Mouse (Mus musculus): ENCODE data around the gene Srpr. TPM values are rescaled to one million over a fixed set of nuclear protein-coding genes. Genes with fewer than 3 reads are reported as not detected.

Gene Srpr
- polyA plus RNA-seq, 1 experiment from 2014 or later = 97.4 TPM

- no peak overlapping the region for H3K4me3 ChIP-seq
- H3K27ac ChIP-seq (ENCODE audit: poor library complexity, severe bottlenecking) = no peak overlapping the region
- H3K4me2 ChIP-seq = no peak overlapping the region
- 77% methylated on average over 11 of the region's 11 CpGs for WGBS
- peaks cover 29% of the 10 kb centered on the region for H3K36me3 ChIP-seq
- no peaks in the 10 kb centered on the region for H3K9me3 ChIP-seq (replicated peaks)
- H3K9ac ChIP-seq = no peak overlapping the region
- no peak for ATAC-seq (ENCODE audit: insufficient number of reproducible peaks, low FRiP score)
- H3K27me3 ChIP-seq (replicated peaks) = no peaks in the 10 kb centered on the region
- no peaks in the 10 kb centered on the region; the same call in 1 of the 2 replicates for H3K4me1 ChIP-seq (replicated peaks)
Measured at GRCm38 (mm10) chr9:35192983-35193542, 6.9 kb upstream of the Srpr start.

GRCm38 (mm10) chr9:35194048-35194447 is 5.9 kb upstream of the Srpr start:
- Histone ChIP-seq H3K4me3 (no peak overlapping the region), H3K36me3 (peaks cover 19% of the 10 kb centered on the region), H3K4me2 (no peak overlapping the region), H3K4me1 (replicated peaks) (no peaks in the 10 kb centered on the region), H3K9me3 (replicated peaks) (no peaks in the 10 kb centered on the region), H3K27me3 (replicated peaks) (no peaks in the 10 kb centered on the region), H3K9ac (no peak overlapping the region), H3K27ac (ENCODE audit: poor library complexity, severe bottlenecking) (no peak overlapping the region)
- 88% methylated on average over 3 of the region's 3 CpGs for WGBS
- ATAC-seq (ENCODE audit: insufficient number of reproducible peaks, low FRiP score) = no peak

GRCm38 (mm10) chr9:35197625-35198024 is 2.4 kb upstream of the Srpr start:
- H3K9ac ChIP-seq = no peak overlapping the region
- peaks cover 8% of the 10 kb centered on the region for H3K4me1 ChIP-seq (replicated peaks)
- no peaks in the 10 kb centered on the region for H3K9me3 ChIP-seq (replicated peaks)
- no peak overlapping the region for H3K4me2 ChIP-seq
- no peaks in the 10 kb centered on the region for H3K27me3 ChIP-seq (replicated peaks)
- no peaks in the 10 kb centered on the region for H3K36me3 ChIP-seq
- ATAC-seq (ENCODE audit: insufficient number of reproducible peaks, low FRiP score) = no peak
- 78% methylated on average over 3 of the region's 3 CpGs for WGBS
- H3K27ac ChIP-seq (ENCODE audit: poor library complexity, severe bottlenecking) = no peak overlapping the region
- no peak overlapping the region for H3K4me3 ChIP-seq

GRCm38 (mm10) chr9:35198351-35198750 is 1.6 kb upstream of the Srpr start:
- H3K27me3 ChIP-seq (replicated peaks) = no peaks in the 10 kb centered on the region
- 81% methylated on average over 10 of the region's 10 CpGs for WGBS
- no peaks in the 10 kb centered on the region for H3K9me3 ChIP-seq (replicated peaks)
- no peak overlapping the region for H3K9ac ChIP-seq
- no peak overlapping the region for H3K27ac ChIP-seq (ENCODE audit: poor library complexity, severe bottlenecking)
- H3K4me1 ChIP-seq (replicated peaks) = peaks cover 14% of the 10 kb centered on the region
- no peak overlapping the region for H3K4me2 ChIP-seq
- ATAC-seq (ENCODE audit: insufficient number of reproducible peaks, low FRiP score) = no peak
- no peaks in the 10 kb centered on the region for H3K36me3 ChIP-seq
- no peak overlapping the region for H3K4me3 ChIP-seq

GRCm38 (mm10) chr9:35198945-35199771 is 817 bp upstream of the Srpr start:
- peak; percentile 52; the same call in 1 of the 2 replicates for ATAC-seq (ENCODE audit: insufficient number of reproducible peaks, low FRiP score)
- peaks cover 19% of the 10 kb centered on the region for H3K4me1 ChIP-seq (replicated peaks)
- H3K4me2 ChIP-seq = peak overlapping the region; percentile 74
- peak overlapping the region; percentile 80 for H3K4me3 ChIP-seq
- H3K9me3 ChIP-seq (replicated peaks) = no peaks in the 10 kb centered on the region
- 24% methylated on average over 18 of the region's 18 CpGs for WGBS
- no peaks in the 10 kb centered on the region for H3K27me3 ChIP-seq (replicated peaks)
- H3K27ac ChIP-seq (ENCODE audit: poor library complexity, severe bottlenecking) = no peak overlapping the region
- H3K36me3 ChIP-seq = peaks cover under 1% of the 10 kb centered on the region; the same call in 1 of the 2 replicates
- H3K9ac ChIP-seq = peak overlapping the region; percentile 86

- WGBS = 47% methylated on average over 9 of the region's 9 CpGs
- Histone ChIP-seq H3K36me3 (peaks cover 15% of the 10 kb centered on the region), H3K4me3 (peak overlapping the region; percentile 80), H3K27me3 (replicated peaks) (no peaks in the 10 kb centered on the region), H3K9me3 (replicated peaks) (no peaks in the 10 kb centered on the region), H3K27ac (ENCODE audit: poor library complexity, severe bottlenecking) (no peak overlapping the region), H3K4me2 (peak overlapping the region; percentile 74), H3K4me1 (replicated peaks) (peaks cover 19% of the 10 kb centered on the region), H3K9ac (peak overlapping the region; percentile 86)
- no peak for ATAC-seq (ENCODE audit: insufficient number of reproducible peaks, low FRiP score)
Measured at GRCm38 (mm10) chr9:35200529-35201060, 620 bp downstream of the Srpr start.

- Histone ChIP-seq H3K9ac (no peak overlapping the region), H3K4me2 (no peak overlapping the region), H3K27me3 (replicated peaks) (no peaks in the 10 kb centered on the region), H3K4me3 (no peak overlapping the region), H3K27ac (ENCODE audit: poor library complexity, severe bottlenecking) (no peak overlapping the region), H3K4me1 (replicated peaks) (peaks cover 19% of the 10 kb centered on the region), H3K36me3 (peaks cover 44% of the 10 kb centered on the region), H3K9me3 (replicated peaks) (no peaks in the 10 kb centered on the region)
- ATAC-seq (ENCODE audit: insufficient number of reproducible peaks, low FRiP score) = no peak
- WGBS = 34% methylated on average over 3 of the region's 3 CpGs
Measured at GRCm38 (mm10) chr9:35203536-35203935, 3.6 kb downstream of the Srpr start.

- Histone ChIP-seq H3K9me3 (replicated peaks) (no peaks in the 10 kb centered on the region), H3K4me2 (no peak overlapping the region), H3K27ac (ENCODE audit: poor library complexity, severe bottlenecking) (no peak overlapping the region), H3K27me3 (replicated peaks) (no peaks in the 10 kb centered on the region), H3K36me3 (peaks cover 52% of the 10 kb centered on the region), H3K9ac (no peak overlapping the region), H3K4me3 (no peak overlapping the region), H3K4me1 (replicated peaks) (peaks cover 22% of the 10 kb centered on the region)
- 79% methylated on average over 2 of the region's 2 CpGs for WGBS
- no peak for ATAC-seq (ENCODE audit: insufficient number of reproducible peaks, low FRiP score)
Measured at GRCm38 (mm10) chr9:35204421-35204820, 4.4 kb downstream of the Srpr start.

- Histone ChIP-seq H3K4me2 (peak within 1 kb of the TSS; percentile 92), H3K27me3 (replicated peaks) (no peaks in the 10 kb centered on the region), H3K4me3 (peak within 1 kb of the TSS; percentile 68), H3K4me1 (replicated peaks) (peaks cover 20% of the 10 kb centered on the region), H3K9ac (peak within 1 kb of the TSS; percentile 88), H3K9me3 (replicated peaks) (no peaks in the 10 kb centered on the region), H3K27ac (ENCODE audit: poor library complexity, severe bottlenecking) (peak within 1 kb of the TSS; percentile 98), H3K36me3 (peaks cover 66% of the 10 kb centered on the region)
- peak; percentile 100 for ATAC-seq (ENCODE audit: insufficient number of reproducible peaks, low FRiP score)
- WGBS = under 1% methylated on average over 71 of the region's 72 CpGs
Measured at GRCm38 (mm10) chr9:35210542-35211474, 10.8 kb downstream of the Srpr start, which contains the start of gene Foxred1. Gene Foxred1 (minus strand): TSS chr9:35211055.

GRCm38 (mm10) chr9:35211573-35212511 is 11.9 kb downstream of the Srpr start:
- 29% methylated on average over 26 of the region's 26 CpGs for WGBS
- peak overlapping the region; percentile 68 for H3K4me3 ChIP-seq
- no peak for ATAC-seq (ENCODE audit: insufficient number of reproducible peaks, low FRiP score)

More at GRCm38 (mm10) chr9:35211573-35212511, 11.9 kb downstream of the Srpr start:
- peak overlapping the region; percentile 70 for H3K4me2 ChIP-seq
- 0 out of 2 replicates have a peak overlapping the region, but pooled peaks have one; percentile 14 for H3K27ac ChIP-seq (ENCODE audit: poor library complexity, severe bottlenecking)
- no peaks in the 10 kb centered on the region for H3K9me3 ChIP-seq (replicated peaks)
- no peaks in the 10 kb centered on the region for H3K27me3 ChIP-seq (replicated peaks)
- H3K9ac ChIP-seq = peak overlapping the region; percentile 84
- H3K4me1 ChIP-seq (replicated peaks) = peaks cover 20% of the 10 kb centered on the region
- H3K36me3 ChIP-seq = peaks cover 65% of the 10 kb centered on the region
